Mouse (Mus musculus): ENCODE results near the gene Gm20388.

GRCm38 (mm10) chr8:123114644-123115043 lies 3204.0 kb downstream of the Gm20388 start:
- TF ChIP-seq CTCF (conservative IDR thresholded peaks at IDR 0.05; ENCODE audit: insufficient read depth, insufficient read length, low read depth, low read length) = no peak
- no peak for TF ChIP-seq POLR2A (IDR thresholded peaks at IDR 0.05; ENCODE audit: low read depth, low read length)

Measured in kidney, adult 2 months (tissue).